Mouse (Mus musculus): ENCODE measurements around the gene Rpl4.
"Not testable (repeated sequence)": the region's sequence is repeated elsewhere in the genome, so short reads cannot be mapped to it uniquely, and the experiment has no call there.

Gene Rpl4

DNA sequence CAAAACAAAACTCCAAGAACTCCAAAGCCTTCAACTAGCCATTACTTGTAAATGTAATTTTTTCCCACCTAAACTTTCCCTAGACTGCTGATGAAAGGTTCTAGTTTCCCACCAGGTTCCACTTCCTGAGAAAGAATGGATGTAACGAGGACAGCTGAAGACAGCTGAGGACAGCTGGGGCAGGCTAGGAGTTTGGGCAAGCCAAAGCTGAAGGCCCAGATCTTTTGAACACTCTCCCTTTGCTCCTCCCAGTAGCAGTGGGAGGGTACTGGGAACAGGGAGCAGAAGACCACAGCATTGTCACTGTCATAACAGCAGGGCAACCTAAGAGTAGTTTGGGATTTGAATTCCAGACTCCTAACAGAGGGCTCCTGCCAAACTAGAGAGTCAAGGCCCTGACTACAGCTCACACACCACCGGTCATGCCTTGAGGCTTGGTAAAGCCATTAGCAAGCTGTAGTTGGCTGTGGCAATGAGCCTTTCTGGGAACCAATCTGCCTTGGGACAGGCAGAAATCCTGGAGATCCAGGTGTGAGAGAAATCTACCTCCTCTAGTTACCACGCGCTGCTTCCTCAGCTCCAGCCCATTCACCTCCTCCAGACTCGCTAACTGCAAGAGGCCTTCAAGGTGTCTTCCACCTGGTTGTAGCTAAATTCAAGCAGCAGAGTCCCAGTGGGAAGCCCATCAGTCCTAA, 25.0 kb downstream of the Rpl4 start:
- DNase-seq: no peak

DNA sequence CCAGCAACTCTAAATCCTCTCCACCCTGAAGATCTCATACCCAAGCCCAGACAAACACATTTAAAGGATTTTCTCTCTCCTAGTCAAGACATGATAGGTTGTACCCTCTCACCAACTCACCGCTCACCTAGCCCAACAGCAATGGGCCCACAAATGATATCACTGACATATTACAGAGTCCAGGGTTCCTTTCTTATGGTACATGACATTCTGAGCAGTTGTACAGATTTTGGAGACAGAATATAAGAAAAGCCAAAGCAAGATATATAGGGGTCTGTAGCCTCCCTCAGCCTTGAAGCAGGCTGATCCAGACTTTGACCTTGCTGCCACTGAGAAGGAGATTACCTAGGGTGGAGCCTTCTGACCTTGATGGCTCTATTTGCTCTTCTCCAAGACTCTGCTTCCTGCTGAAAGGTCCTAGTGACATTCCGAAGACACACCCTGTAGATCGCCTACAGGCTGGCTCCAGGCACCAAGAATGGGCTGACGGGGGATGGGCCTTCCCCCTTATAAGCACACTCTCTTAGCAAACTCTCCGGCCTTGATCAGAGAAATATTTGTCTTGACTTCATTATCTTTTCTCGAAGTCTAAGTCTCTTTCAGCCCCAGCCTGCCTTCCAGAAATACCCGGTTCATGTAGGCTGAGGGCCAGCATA, 25.7 kb downstream of the Rpl4 start:
- not testable (repeated sequence) for DNase-seq

DNA sequence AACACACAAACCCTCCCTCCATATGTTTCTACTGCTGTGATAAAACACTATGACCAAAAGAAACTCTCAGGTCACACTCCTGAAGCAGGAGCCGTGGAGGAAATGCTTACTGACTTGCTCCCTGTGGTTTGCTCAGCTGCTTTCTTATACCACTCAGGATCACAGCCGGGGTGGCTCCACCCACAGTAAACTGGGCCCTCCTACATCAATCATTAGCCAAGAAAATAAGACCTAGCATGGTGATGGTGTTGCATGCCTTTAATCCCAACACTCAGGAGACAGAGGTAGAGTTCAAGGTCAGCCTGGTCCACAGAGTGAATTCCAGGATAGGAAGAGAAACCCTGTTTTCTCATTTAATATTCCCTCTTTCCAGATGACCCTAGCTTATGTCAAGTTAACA, 26.7 kb downstream of the Rpl4 start:
- peak; percentile 15 for DNase-seq

GRCm38 (mm10) chr9:64202331-64202730, 29.2 kb downstream of the Rpl4 start:
- DNase-seq: peak; percentile 8

DNA sequence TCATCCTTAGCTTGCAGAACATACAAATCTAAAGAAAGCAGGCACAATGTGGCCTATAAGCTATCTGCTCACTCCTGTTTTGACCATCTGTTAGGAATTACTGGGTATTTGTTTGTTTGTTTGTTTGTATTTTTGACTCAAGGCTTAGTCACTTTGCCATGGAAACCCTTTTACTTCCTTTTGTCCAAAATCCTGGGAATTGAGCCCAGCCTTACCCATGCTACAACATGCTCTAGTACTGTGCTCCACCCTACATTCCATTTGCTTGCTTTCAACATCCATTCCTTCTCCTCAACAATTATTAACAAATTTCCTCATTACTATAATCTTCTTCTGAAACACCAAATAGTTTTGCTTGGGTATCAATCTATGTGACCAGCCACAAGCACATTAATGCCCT, 29.7 kb downstream of the Rpl4 start:
- no peak for DNase-seq

- no peak for DNase-seq
These were observed 34.4 kb downstream of the Rpl4 start for GRCm38 (mm10) chr9:64207509-64208084.

GRCm38 (mm10) chr9:64214452-64214851, 41.3 kb downstream of the Rpl4 start:
- DNase-seq: no peak

- DNase-seq: no peak
These were observed 42.9 kb downstream of the Rpl4 start for GRCm38 (mm10) chr9:64216090-64216489.

DNA sequence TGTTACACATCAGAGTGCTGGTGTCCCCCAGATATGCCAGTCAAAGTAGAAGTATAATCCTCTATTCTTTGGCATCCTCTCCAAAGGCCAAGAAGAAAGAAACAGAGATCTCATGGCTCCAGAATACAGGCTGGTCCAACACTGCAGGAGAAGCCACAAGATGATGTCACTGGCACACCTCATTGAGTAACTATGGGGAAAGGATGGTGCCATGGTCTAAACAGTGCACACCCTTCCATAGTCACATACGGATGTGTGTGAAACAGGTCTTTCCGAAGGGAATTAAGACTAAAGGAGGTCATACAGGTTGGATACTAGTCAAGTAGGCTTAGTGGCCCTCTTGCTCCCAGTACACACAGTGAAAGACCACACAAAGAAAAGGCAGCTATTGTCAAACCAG, 43.5 kb downstream of the Rpl4 start:
- no peak for DNase-seq

DNA sequence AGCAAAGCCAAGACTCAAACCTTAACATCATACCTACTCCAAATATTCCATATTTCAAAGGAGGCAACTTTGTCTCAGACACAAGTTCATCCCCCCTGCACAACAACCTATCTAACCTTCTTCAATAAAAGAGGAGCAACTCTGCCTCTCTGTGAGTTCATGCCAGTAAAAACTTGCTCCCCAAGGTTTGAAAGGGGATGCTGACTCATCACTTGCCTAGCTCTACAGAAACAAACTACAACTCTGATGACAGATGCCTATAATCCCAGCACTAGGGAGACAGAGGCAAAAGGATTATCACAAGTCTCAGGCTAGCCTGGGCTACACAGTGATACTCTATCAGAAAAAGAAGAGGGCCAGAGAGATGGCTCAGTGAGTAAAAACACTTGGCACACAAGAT, 44.7 kb downstream of the Rpl4 start:
- no peak for DNase-seq

DNA sequence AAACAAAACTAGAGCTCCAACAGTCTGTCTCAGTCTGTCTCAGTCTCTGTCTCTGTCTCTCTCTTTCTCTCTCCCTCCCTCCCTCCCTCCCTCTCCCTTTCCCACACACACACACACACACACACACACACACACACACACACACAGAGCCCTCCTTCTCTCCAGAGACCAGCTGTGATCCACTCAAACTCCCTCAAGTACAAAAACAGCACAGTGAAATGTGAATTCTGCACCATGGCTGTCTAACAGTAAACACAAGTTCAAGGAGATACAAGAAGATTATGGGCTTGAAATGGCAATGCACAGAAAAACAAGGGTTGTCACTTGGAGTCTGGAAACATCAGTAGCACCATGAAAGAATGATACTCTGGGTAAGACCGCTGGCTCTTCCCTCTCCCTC, 46.1 kb downstream of the Rpl4 start:
- no peak for DNase-seq

- no peak for DNase-seq
These were observed 46.7 kb downstream of the Rpl4 start for GRCm38 (mm10) chr9:64219772-64220420.

DNA sequence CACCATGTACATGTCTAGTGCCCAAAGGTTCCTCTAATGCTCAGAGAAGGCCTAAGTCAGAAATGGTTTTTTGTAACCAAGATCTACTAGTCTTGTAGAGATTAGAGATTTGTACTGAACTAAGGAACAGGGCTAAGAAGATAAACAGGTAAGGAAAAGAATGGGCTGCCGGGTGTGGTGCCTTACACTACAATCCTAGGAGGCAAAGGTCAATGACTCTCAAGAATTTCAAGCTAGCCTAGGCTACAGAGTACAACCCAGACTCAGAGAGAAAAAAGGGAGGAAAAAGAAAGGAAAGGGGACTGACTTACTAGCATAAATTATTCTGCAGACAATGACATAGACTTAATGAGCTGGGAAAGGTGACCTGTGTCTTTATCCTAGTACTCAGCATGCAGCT, 47.4 kb downstream of the Rpl4 start:
- DNase-seq: no peak

- no peak for DNase-seq
These were observed 48.3 kb downstream of the Rpl4 start for GRCm38 (mm10) chr9:64221480-64221879.

DNA sequence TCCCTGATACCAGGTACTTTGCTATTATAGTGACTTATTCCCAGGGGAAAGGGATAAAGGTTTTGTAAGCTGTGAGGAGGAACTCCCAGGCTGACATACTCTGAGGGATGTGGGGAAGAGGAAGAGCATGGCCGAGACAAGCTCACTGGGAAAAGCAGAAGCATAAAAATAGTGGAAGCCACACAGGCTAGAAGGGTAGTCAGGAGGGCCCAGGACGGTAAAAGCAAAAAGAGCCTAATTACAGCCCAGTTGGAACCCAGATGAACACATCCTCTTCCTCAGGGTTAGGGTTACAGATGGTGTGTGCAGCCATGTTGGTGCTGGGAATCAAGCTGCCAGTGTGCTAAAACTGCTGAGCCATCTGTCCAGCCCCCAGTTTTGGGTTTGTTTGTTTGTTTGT, 48.9 kb downstream of the Rpl4 start:
- no peak for DNase-seq

DNA sequence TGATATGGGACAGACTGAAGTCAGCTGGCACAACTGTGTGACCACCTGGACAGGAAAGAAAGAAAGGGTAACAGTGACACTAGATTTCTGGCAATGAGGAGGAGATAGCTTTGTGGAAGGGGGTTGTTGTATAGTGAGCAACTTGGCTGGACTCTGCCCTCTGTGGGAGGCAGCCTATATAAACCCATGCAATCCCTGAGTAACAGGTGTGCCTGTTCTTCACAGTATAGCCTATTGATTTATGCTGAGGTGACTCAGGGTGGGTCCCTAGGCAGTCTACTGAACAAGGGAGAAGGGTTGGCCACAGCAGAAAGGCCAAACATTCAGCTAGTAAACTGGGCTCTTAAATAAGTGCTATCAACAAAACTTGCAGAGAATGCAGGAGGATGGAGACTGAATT, 52.6 kb downstream of the Rpl4 start:
- no peak for DNase-seq

DNA sequence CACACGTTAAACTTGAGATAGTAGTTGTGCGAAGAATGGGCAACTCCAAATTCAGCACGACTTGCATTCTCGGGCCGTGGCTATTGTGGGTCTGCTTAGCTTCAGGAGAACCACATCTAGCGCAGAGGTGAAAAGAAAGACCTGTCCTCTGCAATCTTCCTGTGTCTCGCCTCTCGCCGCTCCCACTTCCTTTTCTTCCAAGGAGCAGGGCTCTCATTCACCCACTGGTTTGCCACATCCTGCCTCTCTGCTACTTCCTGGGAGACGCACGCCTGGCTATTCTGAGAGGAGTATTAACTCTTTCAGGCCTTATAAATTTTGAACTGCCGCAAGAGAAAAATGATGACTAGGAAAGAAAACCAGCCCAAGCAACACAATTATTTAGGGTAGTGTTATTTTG, 54.6 kb downstream of the Rpl4 start:
- peak; percentile 45 for DNase-seq
